Mouse (Mus musculus): ENCODE measurements around the gene Vwf.
A peak's percentile ranks its signal among the peaks of the same experiment; 100 is the strongest.

Vwf gene

GRCm38 (mm10) chr6:125550172-125550571 lies 3.6 kb downstream of the Vwf start:
- DNase-seq: no peak

GRCm38 (mm10) chr6:125552760-125553159 lies 6.2 kb downstream of the Vwf start:
- no peak for DNase-seq

- no peak for DNase-seq
Observed at GRCm38 (mm10) chr6:125553551-125553950, 7.0 kb downstream of the Vwf start.

- DNase-seq: no peak
Observed at GRCm38 (mm10) chr6:125558831-125559230, 12.3 kb downstream of the Vwf start.

- no peak for DNase-seq
Observed at GRCm38 (mm10) chr6:125561031-125561430, 14.5 kb downstream of the Vwf start.

- no peak for DNase-seq
Observed at GRCm38 (mm10) chr6:125561521-125561920, 14.9 kb downstream of the Vwf start.

GRCm38 (mm10) chr6:125564812-125565281 lies 18.3 kb downstream of the Vwf start:
- no peak for DNase-seq

- no peak for DNase-seq
Observed at GRCm38 (mm10) chr6:125565326-125565725, 18.8 kb downstream of the Vwf start.

- DNase-seq: no peak
Observed at GRCm38 (mm10) chr6:125566656-125567055, 20.1 kb downstream of the Vwf start.

- DNase-seq: no peak
Observed at GRCm38 (mm10) chr6:125568381-125568780, 21.8 kb downstream of the Vwf start.

GRCm38 (mm10) chr6:125572291-125573188 lies 26.0 kb downstream of the Vwf start:
- peak; percentile 33 to 51 for DNase-seq

- DNase-seq: peak; percentile 69 to 76
Observed at GRCm38 (mm10) chr6:125573189-125573928, 26.8 kb downstream of the Vwf start.

- DNase-seq: no peak
Observed at GRCm38 (mm10) chr6:125575080-125575479, 28.5 kb downstream of the Vwf start.

- DNase-seq: no peak
Observed at GRCm38 (mm10) chr6:125577301-125577700, 30.7 kb downstream of the Vwf start.

- DNase-seq: no peak
Observed at GRCm38 (mm10) chr6:125577882-125578646, 31.5 kb downstream of the Vwf start.

- DNase-seq: no peak
Observed at GRCm38 (mm10) chr6:125578647-125579011, 32.1 kb downstream of the Vwf start.

GRCm38 (mm10) chr6:125579864-125580263 lies 33.3 kb downstream of the Vwf start:
- no peak for DNase-seq

- no peak for DNase-seq
Observed at GRCm38 (mm10) chr6:125583666-125584065, 37.1 kb downstream of the Vwf start.

GRCm38 (mm10) chr6:125584266-125584665 lies 37.7 kb downstream of the Vwf start:
- DNase-seq: no peak

- no peak for DNase-seq
Observed at GRCm38 (mm10) chr6:125585579-125585978, 39.0 kb downstream of the Vwf start.

- DNase-seq: no peak
Observed at GRCm38 (mm10) chr6:125586042-125586566, 39.5 kb downstream of the Vwf start.

- no peak for DNase-seq
Observed at GRCm38 (mm10) chr6:125588241-125588640, 41.7 kb downstream of the Vwf start.

GRCm38 (mm10) chr6:125589075-125589474 lies 42.5 kb downstream of the Vwf start:
- no peak for DNase-seq

Measured in thymus, adult 18-20 months (tissue).